Mouse (Mus musculus): ENCODE measurements around the gene Phyh. TPM values are rescaled to one million over a fixed set of nuclear protein-coding genes. Genes with fewer than 3 reads are reported as not detected.
A peak's percentile ranks its signal among the peaks of the same experiment; 100 is the strongest.

The Phyh gene
- total RNA-seq (2021) = 100 to 1,000 TPM in 1 of 2 experiments, 10 to 100 TPM in 1; 97.0 to 103 TPM
- long read RNA-seq, experiment 1, transcript Phyh-201 (9 exons, 1,438 nt) = major isoform, 64 of 70 reads
- long read RNA-seq, experiment 1, partial matches to known transcripts = 1 of 70 reads
- long read RNA-seq, experiment 1, other reads (novel, unspliced or antisense) = 5 of 70 reads
- long read RNA-seq, experiment 2, transcript Phyh-201 (9 exons, 1,438 nt) = major isoform, 66 of 68 reads
- long read RNA-seq, experiment 2, partial matches to known transcripts = 0 of 68 reads
- long read RNA-seq, experiment 2, other reads (novel, unspliced or antisense) = 2 of 68 reads

GRCm38 (mm10) chr2:4918860-4919739 is at the start of gene Phyh:
Phyh (plus strand) TSS chr2:4919019.
- peak; percentile 37 for TF ChIP-seq CTCF (IDR thresholded peaks at IDR 0.05)

GRCm38 (mm10) chr2:4872740-4873139 is 46.1 kb upstream of the Phyh start:
- Histone ChIP-seq H3K27ac (no peak overlapping the region), H3K4me3 (no peak overlapping the region)
- no peak for TF ChIP-seq CTCF (IDR thresholded peaks at IDR 0.05)
- DNase-seq (ENCODE audit: extremely low spot score in 1 of 2, low spot score in 2 of 2) = no peak
- intact Hi-C loops (cut with DNase I) = no loop called here

More at GRCm38 (mm10) chr2:4918860-4919739, at the start of gene Phyh:
- DNase-seq (ENCODE audit: extremely low spot score in 1 of 2, low spot score in 2 of 2) = peak; percentile 81
- Histone ChIP-seq H3K4me3 (peak within 1 kb of the TSS; percentile 85), H3K27ac (peak within 1 kb of the TSS; percentile 99)
- intact Hi-C loops (cut with DNase I) = loop anchor here (5.0 to 10.0 kb wide), 3 partner anchors 73 to 886 kb away; partner anchors contain the start of gene Mcm10

- intact Hi-C loops (cut with DNase I) = no loop called here
- Histone ChIP-seq H3K27ac (no peak overlapping the region), H3K4me3 (no peak overlapping the region)
- no peak for TF ChIP-seq CTCF (IDR thresholded peaks at IDR 0.05)
- no peak for DNase-seq (ENCODE audit: extremely low spot score in 1 of 2, low spot score in 2 of 2)
Measured at GRCm38 (mm10) chr2:4873331-4873730, 45.5 kb upstream of the Phyh start.

GRCm38 (mm10) chr2:4875090-4875489 is 43.7 kb upstream of the Phyh start:
- no peak for TF ChIP-seq CTCF (IDR thresholded peaks at IDR 0.05)

GRCm38 (mm10) chr2:4876131-4876530 is 42.7 kb upstream of the Phyh start:
- TF ChIP-seq CTCF (IDR thresholded peaks at IDR 0.05) = no peak
- DNase-seq (ENCODE audit: extremely low spot score in 1 of 2, low spot score in 2 of 2) = no peak
- intact Hi-C loops (cut with DNase I) = no loop called here
- Histone ChIP-seq H3K4me3 (no peak overlapping the region), H3K27ac (no peak overlapping the region)

More at GRCm38 (mm10) chr2:4875090-4875489, 43.7 kb upstream of the Phyh start:
- Histone ChIP-seq H3K4me3 (no peak overlapping the region), H3K27ac (no peak overlapping the region)
- no peak for DNase-seq (ENCODE audit: extremely low spot score in 1 of 2, low spot score in 2 of 2)
- intact Hi-C loops (cut with DNase I) = no loop called here

- intact Hi-C loops (cut with DNase I) = loop anchor here (5.0 kb wide), 1 partner anchor 379 kb away; no protein-coding TSS in a partner anchor
- DNase-seq (ENCODE audit: extremely low spot score in 1 of 2, low spot score in 2 of 2) = peak; percentile 26 to 32
- peak overlapping the region; percentile 87 for H3K4me3 ChIP-seq
- no peak; the same call in 1 of the 2 replicates for TF ChIP-seq CTCF (IDR thresholded peaks at IDR 0.05)
- H3K27ac ChIP-seq = peak overlapping the region; percentile 99
Measured at GRCm38 (mm10) chr2:4880737-4881349, 38.0 kb upstream of the Phyh start.

- intact Hi-C loops (cut with DNase I) = loop anchor here (5.0 kb wide), 1 partner anchor 379 kb away; no protein-coding TSS in a partner anchor
- H3K27ac ChIP-seq = peak within 1 kb of the TSS; percentile 99
- TF ChIP-seq CTCF (IDR thresholded peaks at IDR 0.05) = no peak; the same call in 1 of the 2 replicates
- peak within 1 kb of the TSS; percentile 87 for H3K4me3 ChIP-seq
- DNase-seq (ENCODE audit: extremely low spot score in 1 of 2, low spot score in 2 of 2) = peak; percentile 82 to 86
Measured at GRCm38 (mm10) chr2:4881350-4882248, 37.2 kb upstream of the Phyh start, which contains the start of gene Sephs1. Sephs1 (plus strand) TSS chr2:4881564.

- intact Hi-C loops (cut with DNase I) = loop anchor here (5.0 kb wide), 1 partner anchor 380 kb away; no protein-coding TSS in a partner anchor
Measured at GRCm38 (mm10) chr2:4882249-4882791, 36.5 kb upstream of the Phyh start.

GRCm38 (mm10) chr2:4883009-4883704 is 35.7 kb upstream of the Phyh start:
- no peak for TF ChIP-seq CTCF (IDR thresholded peaks at IDR 0.05)
- Histone ChIP-seq H3K4me3 (peak overlapping the region; percentile 87), H3K27ac (no peak overlapping the region)
- intact Hi-C loops (cut with DNase I) = loop anchor here (5.0 kb wide), 1 partner anchor 381 kb away; no protein-coding TSS in a partner anchor
- no peak for DNase-seq (ENCODE audit: extremely low spot score in 1 of 2, low spot score in 2 of 2)

More at GRCm38 (mm10) chr2:4882249-4882791, 36.5 kb upstream of the Phyh start:
- TF ChIP-seq CTCF (IDR thresholded peaks at IDR 0.05) = no peak
- peak overlapping the region; percentile 99 for H3K27ac ChIP-seq
- H3K4me3 ChIP-seq = peak overlapping the region; percentile 87
- peak; percentile 65 to 68 for DNase-seq (ENCODE audit: extremely low spot score in 1 of 2, low spot score in 2 of 2)

- DNase-seq (ENCODE audit: extremely low spot score in 1 of 2, low spot score in 2 of 2) = no peak
- Histone ChIP-seq H3K4me3 (no peak overlapping the region), H3K27ac (no peak overlapping the region)
- no peak for TF ChIP-seq CTCF (IDR thresholded peaks at IDR 0.05)
- intact Hi-C loops (cut with DNase I) = no loop called here
Measured at GRCm38 (mm10) chr2:4886896-4887295, 31.9 kb upstream of the Phyh start.
